Mouse (Mus musculus): ENCODE measurements at regions not wholly inside any gene's neighbourhood (a gene's known extent, or its start where the extent isn't known, plus 50 kb on each side); places are given as distances from the start of the nearest gene placed in this dataset.

DNA sequence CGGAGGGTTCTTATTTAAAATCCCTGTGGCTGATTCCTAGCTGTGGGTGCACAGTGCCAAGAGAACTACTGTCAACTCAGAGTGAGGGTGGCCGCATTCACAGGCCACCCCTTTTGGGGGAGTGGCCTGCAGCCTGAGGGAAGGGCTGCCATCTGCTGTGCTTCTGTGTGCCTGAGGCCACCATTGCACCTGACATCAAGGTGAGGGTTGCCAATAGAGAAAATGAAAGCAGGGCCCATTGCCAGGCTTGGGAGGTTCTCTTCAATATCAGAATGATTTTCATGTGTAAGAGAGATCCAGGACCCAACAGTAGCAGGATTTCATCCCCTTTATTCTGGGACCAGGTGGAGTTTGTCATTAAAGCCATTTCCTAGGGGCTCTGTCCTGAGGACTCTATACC lies 127.2 kb upstream of the Smad3 start:
- TF ChIP-seq CTCF (IDR thresholded peaks at IDR 0.05; ENCODE audit: borderline replicate concordance, insufficient read depth, low read length), result no peak
- TF ChIP-seq POLR2A (IDR thresholded peaks at IDR 0.05; ENCODE audit: low read depth, low read length), result no peak

All from embryonic fibroblast, embryonic 13.5 days (primary cell).